Mouse (Mus musculus): ENCODE measurements around the gene 2010003K11Rik.

GRCm38 (mm10) chr19:4452525-4452924, 45.9 kb downstream of the 2010003K11Rik start:
- TF ChIP-seq POLR2A (IDR thresholded peaks at IDR 0.05; ENCODE audit: low read depth, low read length) (no peak), CTCF (IDR thresholded peaks at IDR 0.05; ENCODE audit: extremely low read depth, insufficient read depth, insufficient read length, insufficient replicate concordance) (no peak)
